Mouse (Mus musculus) CH12.LX (cell line): Measurements from ENCODE around the gene Gm5447. TPM values are rescaled to one million over a fixed set of nuclear protein-coding genes. Genes with fewer than 3 reads are reported as not detected.

Source experiments
- DNase-seq: peaks from one replicate; pipeline ENCODE4 v3.0.0-alpha.2; 2013; ENCODE audit errors: extremely low read depth
- H3K27ac ChIP-seq: 2 replicates; pipeline ENCODE4 v1.5.1; 2012; ENCODE audit warnings: low read depth, mild to moderate bottlenecking, control low read depth, moderate library complexity; ENCODE audit not compliant: insufficient read depth
- H3K27me3 ChIP-seq: replicated peaks from 2 replicates; pipeline ENCODE3; 2012; ENCODE audit warnings: inconsistent platforms
- H3K36me3 ChIP-seq, 2 experiments: replicated peaks in 1 of 2; 2 replicates each; pipeline versions ENCODE3 to v1.6.1; 2012; ENCODE audit warnings: inconsistent platforms in 1 of 2, low read length in 1 of 2, mild to moderate bottlenecking in 1 of 2, mixed read lengths in 1 of 2, moderate library complexity in 1 of 2; ENCODE audit not compliant: control insufficient read depth in 1 of 2, insufficient read depth in 1 of 2
- H3K4me1 ChIP-seq, 2 experiments: 2 replicates each; pipeline ENCODE4 v1.6.1; 2012; ENCODE audit warnings: inconsistent platforms in 1 of 2, moderate library complexity in 1 of 2; ENCODE audit not compliant: insufficient read depth in 2 of 2, control insufficient read depth in 1 of 2
- H3K4me2 ChIP-seq: 2 replicates; pipeline ENCODE4 v1.6.1; 2012; ENCODE audit warnings: low read depth, mild to moderate bottlenecking, control low read depth; ENCODE audit not compliant: poor library complexity, insufficient read depth, severe bottlenecking
- H3K4me3 ChIP-seq, 3 experiments: fragments of 150-350 bp in 1 of 3; sonication (generic) in 1 of 3; replicated peaks in 1 of 3; 2 replicates each; pipeline versions ENCODE3 to v1.5.1; 2011 to 2012; ENCODE audit warnings: low read depth in 2 of 3, low read length in 2 of 3, mild to moderate bottlenecking in 2 of 3, moderate library complexity in 2 of 3, control low read depth in 1 of 3, improper control_type of control experiment in 1 of 3, inconsistent platforms in 1 of 3, mixed read lengths in 1 of 3; ENCODE audit not compliant: poor library complexity in 1 of 3
- H3K79me2 ChIP-seq: replicated peaks from 2 replicates; pipeline ENCODE4 v1.6.1; 2012; ENCODE audit warnings: mild to moderate bottlenecking, moderate library complexity; ENCODE audit not compliant: control insufficient read depth, poor library complexity, insufficient read depth, severe bottlenecking; ENCODE audit errors: extremely low read depth
- H3K9ac ChIP-seq: 2 replicates; pipeline ENCODE4 v1.6.1; 2012; ENCODE audit warnings: low read depth, mild to moderate bottlenecking, control low read depth, moderate library complexity; ENCODE audit not compliant: insufficient read depth
- H3K9me3 ChIP-seq: replicated peaks from 2 replicates; pipeline ENCODE3; 2012; ENCODE audit warnings: low read length, inconsistent platforms, mixed read lengths
- BHLHE40 ChIP-seq: IDR thresholded peaks from 2 replicates; pipeline ENCODE4 v1.6.1; 2011; ENCODE audit warnings: mild to moderate bottlenecking, low read depth, low read length, improper control_type of control experiment
- E2F4 ChIP-seq: IDR thresholded peaks from 2 replicates; pipeline ENCODE4 v1.6.1; 2011; ENCODE audit warnings: low read depth, low read length, improper control_type of control experiment; ENCODE audit not compliant: insufficient replicate concordance
- ELF1 ChIP-seq: IDR thresholded peaks from 2 replicates; pipeline ENCODE4 v1.6.1; 2014; ENCODE audit warnings: low read depth, mild to moderate bottlenecking, inconsistent platforms, low read length, improper control_type of control experiment
- ETS1 ChIP-seq: conservative IDR thresholded peaks from 2 replicates; pipeline ENCODE4 v1.6.1; 2012; ENCODE audit warnings: low read depth, mild to moderate bottlenecking, inconsistent platforms, low read length, improper control_type of control experiment, moderate library complexity
- HCFC1 ChIP-seq: IDR thresholded peaks from 2 replicates; pipeline ENCODE4 v1.6.1; 2012; ENCODE audit warnings: low read depth, mild to moderate bottlenecking, inconsistent platforms, low read length, improper control_type of control experiment
- IRF4 ChIP-seq: IDR thresholded peaks from 2 replicates; pipeline ENCODE4 v1.6.1; 2014; ENCODE audit warnings: low read depth, mild to moderate bottlenecking, inconsistent platforms, low read length, improper control_type of control experiment
- JUND ChIP-seq: conservative IDR thresholded peaks from 2 replicates; pipeline ENCODE4 v1.6.1; 2011; ENCODE audit warnings: low read depth, low read length, improper control_type of control experiment
- KAT2A ChIP-seq: IDR thresholded peaks from 2 replicates; pipeline ENCODE4 v1.6.1; 2012; ENCODE audit warnings: low read length, improper control_type of control experiment, inconsistent platforms; ENCODE audit not compliant: insufficient replicate concordance
- MAZ ChIP-seq: IDR thresholded peaks from 2 replicates; pipeline ENCODE4 v1.6.1; 2012; ENCODE audit warnings: low read depth, mild to moderate bottlenecking, inconsistent platforms, low read length, improper control_type of control experiment, moderate library complexity
- MEF2A ChIP-seq: IDR thresholded peaks from 2 replicates; pipeline ENCODE4 v1.6.1; 2014; ENCODE audit warnings: low read depth, mild to moderate bottlenecking, inconsistent platforms, low read length, improper control_type of control experiment, borderline replicate concordance
- MXI1 ChIP-seq: IDR thresholded peaks from 2 replicates; pipeline ENCODE4 v1.6.1; 2011; ENCODE audit warnings: mild to moderate bottlenecking, low read depth, low read length, improper control_type of control experiment
- NELFE ChIP-seq: IDR thresholded peaks from 2 replicates; pipeline ENCODE4 v1.6.1; 2011; ENCODE audit warnings: low read depth, low read length, improper control_type of control experiment
- NRF1 ChIP-seq: IDR thresholded peaks from 2 replicates; pipeline ENCODE4 v1.6.1; 2014; ENCODE audit warnings: low read depth, mild to moderate bottlenecking, inconsistent platforms, low read length, improper control_type of control experiment, moderate library complexity
- POLR2A ChIP-seq: IDR thresholded peaks from 2 replicates; pipeline ENCODE4 v1.6.1; 2011; ENCODE audit warnings: low read depth, mild to moderate bottlenecking, improper control_type of control experiment, low read length
- POLR2AphosphoS2 ChIP-seq: IDR thresholded peaks from 2 replicates; pipeline ENCODE4 v1.6.1; 2011; ENCODE audit warnings: low read depth, low read length, improper control_type of control experiment
- RAD21 ChIP-seq: IDR thresholded peaks from 2 replicates; pipeline ENCODE4 v1.6.1; 2011; ENCODE audit warnings: low read depth, mild to moderate bottlenecking, low read length, improper control_type of control experiment, moderate library complexity
- SIN3A ChIP-seq: IDR thresholded peaks from 2 replicates; pipeline ENCODE4 v1.6.1; 2012; ENCODE audit warnings: low read length, improper control_type of control experiment, inconsistent platforms
- SMC3 ChIP-seq: IDR thresholded peaks from 2 replicates; pipeline ENCODE4 v1.6.1; 2011; ENCODE audit warnings: low read depth, low read length, improper control_type of control experiment
- UBTF ChIP-seq: IDR thresholded peaks from 2 replicates; pipeline ENCODE4 v1.6.1; 2012; ENCODE audit warnings: low read depth, mild to moderate bottlenecking, inconsistent platforms, low read length, improper control_type of control experiment, moderate library complexity
- USF1 ChIP-seq: IDR thresholded peaks from 2 replicates; pipeline ENCODE4 v1.6.1; 2014; ENCODE audit warnings: low read depth, mild to moderate bottlenecking, inconsistent platforms, low read length, improper control_type of control experiment
- USF2 ChIP-seq: conservative IDR thresholded peaks from 2 replicates; pipeline ENCODE4 v1.6.1; 2011; ENCODE audit warnings: low read depth, low read length, improper control_type of control experiment
- dilution Hi-C: fragments of 300-500 bp; cut with MboI; formaldehyde crosslinking; loops from 2 replicates; pipeline ENCODE4 v1.14.3; 2020; ENCODE audit warnings: low sequenced_read_pairs; ENCODE audit not compliant: extremely low pct_unique_long_range_greater_than_20kb, extremely low pct_ligation_motif_present
- in situ Hi-C: fragments of 300-500 bp; cut with MboI; formaldehyde crosslinking; loops from 3 replicates; pipeline ENCODE4 v1.14.3; 2019; ENCODE audit warnings: low sequenced_read_pairs, low pct_ligation_motif_present, low pct_unique_long_range_greater_than_20kb, mixed read lengths
- polyA plus RNA-seq: library from polyadenylated mRNA; unstranded; fragments of >175 nt; gene quantifications from 2 replicates; pipeline ENCODE4 v1.2.1, GENCODE M21; 2012; ENCODE audit warnings: low read depth; ENCODE audit not compliant: insufficient read length
- total RNA-seq, 2 experiments: library from RNA; depleted of rRNA; stranded (reverse); fragments of 300-350 nt in 1 of 2; fragments of >200 nt in 1 of 2; gene quantifications; 2 replicates each; pipeline ENCODE4 v1.2.3; 2012 to 2014

Gm5447 gene
- total and polyA plus RNA-seq, 3 experiments = not detected

DNA sequence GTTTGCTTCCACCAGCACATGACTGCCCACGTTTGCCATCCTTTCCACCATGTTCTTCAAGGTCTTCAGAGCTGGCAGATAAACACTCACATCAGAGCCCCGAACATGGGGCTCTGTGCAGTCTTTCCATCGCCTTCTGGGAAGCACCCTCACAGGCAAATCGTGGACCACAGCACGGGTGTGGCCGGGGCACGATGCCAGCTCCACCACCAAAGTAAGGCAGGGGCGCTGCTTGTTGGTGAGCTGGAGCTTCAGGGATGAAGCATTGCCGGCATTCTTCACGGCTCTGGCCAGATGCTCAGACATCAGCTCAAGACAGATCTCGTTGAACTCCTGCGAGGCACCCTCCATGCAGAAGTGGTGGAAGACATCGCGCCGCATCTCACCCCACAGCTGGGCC is 26.9 kb upstream of the Gm5447 start:
- H3K4me2 ChIP-seq = peak overlapping the region; percentile 40
- peak overlapping the region; percentile 14 for H3K9ac ChIP-seq
- dilution Hi-C loops = no loop called here
- DNase-seq = no peak
- peaks cover 0 to 18% of the 10 kb centered on the region in 2 experiments for H3K36me3 ChIP-seq
- peak overlapping the region; percentile 61 to 63 (median 61) for H3K4me3 ChIP-seq
- no peaks in the 10 kb centered on the region for H3K27me3 ChIP-seq
- peak; percentile 7; the same call in 1 of the 2 replicates for TF ChIP-seq BHLHE40
- TF ChIP-seq JUND = no peak
- TF ChIP-seq, all 38 proteins: peak for 1
- H3K27ac ChIP-seq = peak overlapping the region; percentile 39
- peaks cover 16% of the 10 kb centered on the region for H3K79me2 ChIP-seq
- in situ Hi-C loops = no loop called here
- no peaks in the 10 kb centered on the region for H3K9me3 ChIP-seq
- H3K4me1 ChIP-seq = peaks cover 5 to 43% of the 10 kb centered on the region in 2 experiments; a peak in 3 of 4 replicates

DNA sequence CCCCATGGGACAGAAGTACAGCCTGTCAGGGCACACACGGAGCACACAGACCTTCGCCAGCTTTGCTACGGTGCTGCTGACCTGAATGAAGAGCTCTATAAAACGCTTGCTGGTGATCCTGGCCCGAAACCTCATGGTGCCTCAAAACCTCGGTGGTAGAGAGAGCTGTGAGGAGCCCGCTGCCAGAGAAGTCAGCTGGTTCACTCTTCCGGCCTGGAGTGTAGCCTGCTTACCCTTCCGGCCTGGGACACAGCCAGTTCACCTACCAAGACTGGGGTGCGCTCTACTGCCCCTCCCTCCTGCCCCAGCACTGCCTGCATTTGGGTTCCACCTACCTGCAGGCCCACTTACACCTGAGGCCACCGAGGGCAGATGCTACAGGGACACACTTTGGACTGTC is 26.5 kb upstream of the Gm5447 start, which contains the start of gene Hus1b:
Hus1b (minus strand) TSS at position 220 of the 400 bp plus-strand sequence.
- H3K4me2 ChIP-seq = peak within 1 kb of the TSS; percentile 40
- peak within 1 kb of the TSS; percentile 61 to 63 (median 61) for H3K4me3 ChIP-seq
- in situ Hi-C loops = no loop called here
- H3K27ac ChIP-seq = peak within 1 kb of the TSS; percentile 39
- H3K9ac ChIP-seq = peak within 1 kb of the TSS; percentile 14
- TF ChIP-seq JUND = 0 out of 2 replicates have a peak, but pooled peaks have one; percentile 18
- TF ChIP-seq USF2 = 0 out of 2 replicates have a peak, but pooled peaks have one; percentile 8
- TF ChIP-seq ETS1 = peak; percentile 37; the same call in 1 of the 2 replicates
- no peak for TF ChIP-seq SMC3
- TF ChIP-seq USF1 = peak; percentile 51
- 0 out of 2 replicates have a peak, but pooled peaks have one; percentile 30 for TF ChIP-seq MXI1
- peak; percentile 62; the same call in 1 of the 2 replicates for TF ChIP-seq NELFE
- no peak for TF ChIP-seq POLR2AphosphoS2
- peak; percentile 96 for TF ChIP-seq SIN3A
- TF ChIP-seq ELF1 = peak; percentile 61
- TF ChIP-seq MAZ = peak; percentile 52; the same call in 1 of the 2 replicates
- peak; percentile 55 for TF ChIP-seq POLR2A
- TF ChIP-seq HCFC1 = peak; percentile 89
- TF ChIP-seq RAD21 = no peak
- peak; percentile 76 for TF ChIP-seq MEF2A
- TF ChIP-seq IRF4 = peak; percentile 73
- TF ChIP-seq NRF1 = peak; percentile 37; the same call in 1 of the 2 replicates
- no peak for TF ChIP-seq E2F4
- no peak for TF ChIP-seq UBTF
- TF ChIP-seq KAT2A = peak; percentile 73; the same call in 1 of the 2 replicates
- no peaks in the 10 kb centered on the region for H3K27me3 ChIP-seq
- H3K79me2 ChIP-seq = peaks cover 17% of the 10 kb centered on the region
- no peaks in the 10 kb centered on the region for H3K9me3 ChIP-seq
- DNase-seq = peak; percentile 81
- peaks cover 5 to 45% of the 10 kb centered on the region in 2 experiments; a peak in 3 of 4 replicates for H3K4me1 ChIP-seq
- dilution Hi-C loops = no loop called here
- peaks cover 0 to 19% of the 10 kb centered on the region in 2 experiments for H3K36me3 ChIP-seq
